7 mouse cellular contexts compared by ENCODE assay signal in genomic region chr11:120951237-120951636, GRCm38 (mm10). TPM values are rescaled to one million over a fixed set of nuclear protein-coding genes. Genes with fewer than 3 reads are reported as not detected.
DNase-seq lines count a peak whose midpoint lies in the region; ATAC-seq and TF ChIP-seq lines count a peak whose summit lies in the region.

No protein-coding gene starts in this region.

- no peak overlapping the region for H3K27ac ChIP-seq in lung, postnatal 0 days (ENCODE audit: low read length)
- H3K27ac ChIP-seq in forebrain, embryonic 12.5 days, result peak overlapping the region; percentile 43
- no peak overlapping the region for H3K27ac ChIP-seq in limb, embryonic 11.5 days (replicated peaks; ENCODE audit: low read depth, low read length)
- no peak overlapping the region for H3K27ac ChIP-seq in olfactory bulb, adult 2 months (ENCODE audit: insufficient read depth, low read depth, low read length)

- H3K4me1 ChIP-seq in lung, postnatal 0 days (ENCODE audit: insufficient read depth, low read depth, low read length), result peaks cover 25% of the 10 kb centered on the region
- H3K4me1 ChIP-seq in forebrain, embryonic 12.5 days, result peaks cover 43% of the 10 kb centered on the region
- H3K4me1 ChIP-seq in limb, embryonic 11.5 days (ENCODE audit: control insufficient read depth, insufficient read depth, low read length), result peaks cover 6% of the 10 kb centered on the region; the same call in 1 of the 2 replicates
- peaks cover 27% of the 10 kb centered on the region for H3K4me1 ChIP-seq in olfactory bulb, adult 2 months (ENCODE audit: control insufficient read depth, insufficient read depth, low read length)

- no peak for TF ChIP-seq POLR2A in olfactory bulb, adult 2 months (IDR thresholded peaks at IDR 0.05; ENCODE audit: insufficient read depth, low read depth, low read length)

- no peak for TF ChIP-seq CTCF in lung, postnatal 0 days (IDR thresholded peaks at IDR 0.05)
- no peak for TF ChIP-seq CTCF in olfactory bulb, adult 2 months (IDR thresholded peaks at IDR 0.05; ENCODE audit: insufficient read depth, low read depth, low read length)

- peak overlapping the region; percentile 73 for H3K4me2 ChIP-seq in lung, postnatal 0 days (replicated peaks; ENCODE audit: low read depth, low read length)
- H3K4me2 ChIP-seq in forebrain, embryonic 12.5 days, result peak overlapping the region; percentile 59
- H3K4me2 ChIP-seq in limb, embryonic 11.5 days (ENCODE audit: low read depth, severe bottlenecking), result peak overlapping the region; percentile 73

- no peaks in the 10 kb centered on the region for H3K27me3 ChIP-seq in lung, postnatal 0 days (replicated peaks; ENCODE audit: insufficient read depth, low read length)
- H3K27me3 ChIP-seq in forebrain, embryonic 12.5 days, result peaks cover 37% of the 10 kb centered on the region
- H3K27me3 ChIP-seq in limb, embryonic 11.5 days (ENCODE audit: control insufficient read depth, insufficient read depth, low read length), result 0 out of 2 replicates have a peak, but pooled peaks cover 2% of the 10 kb centered on the region

- ATAC-seq in lung, postnatal 0 days, result no peak
- ATAC-seq in forebrain, embryonic 12.5 days (ENCODE audit: low FRiP score), result peak; percentile 52; the same call in 1 of the 2 replicates
- no peak for ATAC-seq in limb, embryonic 11.5 days (ENCODE audit: insufficient number of reproducible peaks, low FRiP score, low TSS enrichment, low read depth)
- ATAC-seq in monocyte, adult 5-6 weeks (replicated peaks; ENCODE audit: insufficient number of reproducible peaks, low FRiP score, low TSS enrichment, poor library complexity, severe bottlenecking), result no peak

- no peak for DNase-seq in lung, postnatal 0 days (ENCODE audit: low spot score)
- no peak for DNase-seq in lung, adult 18-20 months
- no peak for DNase-seq in limb, embryonic 11.5 days (ENCODE audit: low spot score)
- DNase-seq in embryo, embryonic 10.5 days (ENCODE audit: low spot score), result no peak

- peak overlapping the region; percentile 45 for H3K4me3 ChIP-seq in lung, postnatal 0 days (ENCODE audit: low read depth, low read length)
- H3K4me3 ChIP-seq in forebrain, embryonic 12.5 days (replicated peaks), result peak overlapping the region; percentile 46
- H3K4me3 ChIP-seq in limb, embryonic 11.5 days (ENCODE audit: low read depth, low read length), result peak overlapping the region; percentile 57
- H3K4me3 ChIP-seq in olfactory bulb, adult 2 months (ENCODE audit: insufficient read depth, low read depth, low read length), result peak overlapping the region; percentile 55

- no peak overlapping the region for H3K9ac ChIP-seq in lung, postnatal 0 days (replicated peaks; ENCODE audit: low read depth)
- peak overlapping the region; percentile 59 for H3K9ac ChIP-seq in forebrain, embryonic 12.5 days
- peak overlapping the region; percentile 55 for H3K9ac ChIP-seq in limb, embryonic 11.5 days (ENCODE audit: low read length)

- no peak for TF ChIP-seq EP300 in lung, postnatal 0 days (IDR thresholded peaks at IDR 0.05)

- H3K36me3 ChIP-seq in lung, postnatal 0 days (ENCODE audit: insufficient read depth, low read length), result no peaks in the 10 kb centered on the region
- H3K36me3 ChIP-seq in forebrain, embryonic 12.5 days (replicated peaks), result peaks cover 15% of the 10 kb centered on the region
- H3K36me3 ChIP-seq in limb, embryonic 11.5 days (ENCODE audit: control insufficient read depth, insufficient read depth, low read length), result peaks cover 5% of the 10 kb centered on the region; the same call in 1 of the 2 replicates

- WGBS in lung, postnatal 0 days, result 23% methylated on average over 8 of the region's 8 CpGs
- WGBS in forebrain, embryonic 12.5 days, result 17% methylated on average over 8 of the region's 8 CpGs
- WGBS in limb, embryonic 11.5 days, result 45% methylated on average over 8 of the region's 8 CpGs
- 18% methylated on average over 8 of the region's 8 CpGs for WGBS in olfactory bulb, adult 2 months

- no peaks in the 10 kb centered on the region for H3K9me3 ChIP-seq in lung, postnatal 0 days (ENCODE audit: low read length)
- H3K9me3 ChIP-seq in forebrain, embryonic 12.5 days, result no peaks in the 10 kb centered on the region
- H3K9me3 ChIP-seq in limb, embryonic 11.5 days (ENCODE audit: control insufficient read depth, low read length), result no peaks in the 10 kb centered on the region

RNA-seq across cellular contexts. Expression of gene Slc16a3, which starts 3.0 kb away (rescaled TPM):
- 10.0 and 10.4 TPM in 2 replicates for polyA plus RNA-seq in lung, postnatal 0 days (2015; fragmentation: Nextera tagmentation; extraction: Ambion mirVana)
- polyA plus RNA-seq in forebrain, embryonic 12.5 days (2016; fragmentation: Nextera tagmentation; extraction: Ambion mirVana), result 34.2 and 36.4 TPM in 2 replicates
- polyA plus RNA-seq in limb, embryonic 11.5 days (2014; fragmentation: Nextera tagmentation; extraction: Ambion mirVana), result 48.2 and 58.1 TPM in 2 replicates
- not detected in 2 replicates for polyA plus RNA-seq in olfactory bulb, adult 2 months (2012; ENCODE audit: insufficient read depth, insufficient read length, low replicate concordance, missing spikeins)
- total RNA-seq in monocyte, adult 5-6 weeks (2017), result 74.0 to 101 TPM (median 95.1 TPM) in 3 replicates

RNA-seq across cellular contexts. Expression of gene Ccdc57, which starts 18.6 kb away (rescaled TPM):
- polyA plus RNA-seq in lung, postnatal 0 days (2015; fragmentation: Nextera tagmentation; extraction: Ambion mirVana), result 3.4 and 3.7 TPM in 2 replicates
- polyA plus RNA-seq in forebrain, embryonic 12.5 days (2016; fragmentation: Nextera tagmentation; extraction: Ambion mirVana), result 6.7 and 8.8 TPM in 2 replicates
- 5.0 and 5.1 TPM in 2 replicates for polyA plus RNA-seq in limb, embryonic 11.5 days (2014; fragmentation: Nextera tagmentation; extraction: Ambion mirVana)
- not detected in 2 replicates for polyA plus RNA-seq in olfactory bulb, adult 2 months (2012; ENCODE audit: insufficient read depth, insufficient read length, low replicate concordance, missing spikeins)
- 0.39 to 0.57 TPM in 2 of 3 replicates, not detected in the other for total RNA-seq in monocyte, adult 5-6 weeks (2017)

RNA-seq across cellular contexts. Expression of gene Csnk1d, which starts 39.9 kb away (rescaled TPM):
- 83.7 and 84.4 TPM in 2 replicates for polyA plus RNA-seq in lung, postnatal 0 days (2015; fragmentation: Nextera tagmentation; extraction: Ambion mirVana)
- polyA plus RNA-seq in forebrain, embryonic 12.5 days (2016; fragmentation: Nextera tagmentation; extraction: Ambion mirVana), result 150 and 165 TPM in 2 replicates
- 67.1 and 84.5 TPM in 2 replicates for polyA plus RNA-seq in limb, embryonic 11.5 days (2014; fragmentation: Nextera tagmentation; extraction: Ambion mirVana)
- polyA plus RNA-seq in olfactory bulb, adult 2 months (2012; ENCODE audit: insufficient read depth, insufficient read length, low replicate concordance, missing spikeins), result not detected in 2 replicates
- total RNA-seq in monocyte, adult 5-6 weeks (2017), result 139 to 159 TPM (median 146 TPM) in 3 replicates

Comparison
In these comparisons a context has a peak if more than half of its experiments do, and no peak if none do; other contexts are left out.
1. RNA of gene Slc16a3, which starts 3.0 kb away (polyA plus RNA-seq): 48.2 to 58.1 TPM in limb, embryonic 11.5 days, 34.2 to 36.4 TPM in forebrain, embryonic 12.5 days and 10.0 to 10.4 TPM in lung, postnatal 0 days; not detected in olfactory bulb, adult 2 months; every median in the first group is over 10 times any median in the second.
2. Peak in every context shown above with its lines, with median percentiles within 50 percentile points of each other: H3K4me2 ChIP-seq and H3K4me3 ChIP-seq.